Mouse (Mus musculus): ENCODE results near the gene Sox5. TPM values are rescaled to one million over a fixed set of nuclear protein-coding genes. Genes with fewer than 3 reads are reported as not detected.

The Sox5 gene
- total and polyA plus RNA-seq, 3 experiments = 1.7 to 3.4 (median 2.4) TPM

DNA sequence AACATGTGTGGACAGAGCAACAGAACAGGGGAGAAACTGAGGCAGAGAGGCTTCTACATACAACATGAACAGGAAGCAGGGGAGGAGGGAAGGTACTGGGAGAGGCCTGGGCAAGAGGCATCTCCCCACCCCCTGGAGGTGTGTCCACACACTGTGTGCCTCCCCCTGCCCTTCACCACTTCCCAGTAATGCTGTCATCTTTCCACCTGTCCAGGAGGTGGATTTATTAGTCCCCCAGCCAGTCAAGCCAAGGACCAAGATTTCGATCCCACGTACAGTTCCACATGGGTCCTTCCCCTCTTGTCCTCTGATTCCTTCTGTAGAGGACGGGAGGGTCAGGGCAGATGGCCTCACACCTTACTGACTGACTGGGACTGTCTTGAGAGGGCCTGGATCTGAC lies 866.1 kb downstream of the Sox5 start:
- no peaks in the 10 kb centered on the region for H3K36me3 ChIP-seq (ENCODE audit: control insufficient read depth, insufficient read depth, low read length)
- DNase-seq = no peak
- 93% methylated on average over 3 of the region's 3 CpGs for WGBS
- TF ChIP-seq CTCF (IDR thresholded peaks at IDR 0.05) (no peak), POLR2A (IDR thresholded peaks at IDR 0.05; ENCODE audit: insufficient read depth, low read depth, low read length) (no peak), EP300 (IDR thresholded peaks at IDR 0.05; ENCODE audit: insufficient read depth, low read depth, low read length) (no peak)
- no peak overlapping the region for H3K4me3 ChIP-seq
- no peak overlapping the region for H3K9ac ChIP-seq (ENCODE audit: low read depth, low read length)
- no peaks in the 10 kb centered on the region for H3K27me3 ChIP-seq (ENCODE audit: control insufficient read depth, insufficient read depth, low read length)
- no peaks in the 10 kb centered on the region for H3K4me1 ChIP-seq (ENCODE audit: control insufficient read depth, insufficient read depth, low read length)
- intact Hi-C loops (cut with DNase I) = no loop called here
- no peak overlapping the region for H3K27ac ChIP-seq
- H3K79me2 ChIP-seq (replicated peaks; ENCODE audit: control insufficient read depth, insufficient read depth, low read length) = no peaks in the 10 kb centered on the region

- Histone ChIP-seq H3K4me1 (ENCODE audit: control insufficient read depth, insufficient read depth, low read length) (no peaks in the 10 kb centered on the region), H3K27me3 (ENCODE audit: control insufficient read depth, insufficient read depth, low read length) (no peaks in the 10 kb centered on the region)
- intact Hi-C loops (cut with DNase I) = no loop called here
Measured at GRCm38 (mm10) chr6:143912316-143912715, 869.5 kb downstream of the Sox5 start.

GRCm38 (mm10) chr6:143904693-143905031 lies 877.1 kb downstream of the Sox5 start:
- H3K79me2 ChIP-seq (replicated peaks; ENCODE audit: control insufficient read depth, insufficient read depth, low read length) = no peaks in the 10 kb centered on the region
- no peaks in the 10 kb centered on the region for H3K27me3 ChIP-seq (ENCODE audit: control insufficient read depth, insufficient read depth, low read length)
- no peak for DNase-seq
- intact Hi-C loops (cut with DNase I) = no loop called here
- H3K36me3 ChIP-seq (ENCODE audit: control insufficient read depth, insufficient read depth, low read length) = no peaks in the 10 kb centered on the region
- no peak overlapping the region for H3K9ac ChIP-seq (ENCODE audit: low read depth, low read length)
- H3K4me3 ChIP-seq = no peak overlapping the region
- TF ChIP-seq CTCF (IDR thresholded peaks at IDR 0.05) (no peak), EP300 (IDR thresholded peaks at IDR 0.05; ENCODE audit: insufficient read depth, low read depth, low read length) (no peak), POLR2A (IDR thresholded peaks at IDR 0.05; ENCODE audit: insufficient read depth, low read depth, low read length) (no peak)
- no peaks in the 10 kb centered on the region for H3K4me1 ChIP-seq (ENCODE audit: control insufficient read depth, insufficient read depth, low read length)
- no peak overlapping the region for H3K27ac ChIP-seq

More at GRCm38 (mm10) chr6:143912316-143912715, 869.5 kb downstream of the Sox5 start:
- Histone ChIP-seq H3K4me3 (no peak overlapping the region), H3K27ac (no peak overlapping the region), H3K9ac (ENCODE audit: low read depth, low read length) (no peak overlapping the region), H3K79me2 (replicated peaks; ENCODE audit: control insufficient read depth, insufficient read depth, low read length) (no peaks in the 10 kb centered on the region), H3K36me3 (ENCODE audit: control insufficient read depth, insufficient read depth, low read length) (no peaks in the 10 kb centered on the region)
- TF ChIP-seq EP300 (IDR thresholded peaks at IDR 0.05; ENCODE audit: insufficient read depth, low read depth, low read length) = no peak
- TF ChIP-seq POLR2A (IDR thresholded peaks at IDR 0.05; ENCODE audit: insufficient read depth, low read depth, low read length) = no peak
- WGBS = 86% methylated on average over 3 of the region's 3 CpGs
- DNase-seq = no peak

GRCm38 (mm10) chr6:143903981-143904692 lies 877.6 kb downstream of the Sox5 start:
- H3K4me3 ChIP-seq = no peak overlapping the region
- intact Hi-C loops (cut with DNase I) = no loop called here
- H3K79me2 ChIP-seq (replicated peaks; ENCODE audit: control insufficient read depth, insufficient read depth, low read length) = no peaks in the 10 kb centered on the region
- H3K9ac ChIP-seq (ENCODE audit: low read depth, low read length) = no peak overlapping the region
- no peak overlapping the region for H3K27ac ChIP-seq
- no peak for DNase-seq
- 83% methylated on average over 10 of the region's 10 CpGs for WGBS
- H3K4me1 ChIP-seq (ENCODE audit: control insufficient read depth, insufficient read depth, low read length) = no peaks in the 10 kb centered on the region
- H3K36me3 ChIP-seq (ENCODE audit: control insufficient read depth, insufficient read depth, low read length) = no peaks in the 10 kb centered on the region
- TF ChIP-seq EP300 (IDR thresholded peaks at IDR 0.05; ENCODE audit: insufficient read depth, low read depth, low read length) (no peak), CTCF (IDR thresholded peaks at IDR 0.05) (no peak), POLR2A (IDR thresholded peaks at IDR 0.05; ENCODE audit: insufficient read depth, low read depth, low read length) (no peak)
- no peaks in the 10 kb centered on the region for H3K27me3 ChIP-seq (ENCODE audit: control insufficient read depth, insufficient read depth, low read length)

DNA sequence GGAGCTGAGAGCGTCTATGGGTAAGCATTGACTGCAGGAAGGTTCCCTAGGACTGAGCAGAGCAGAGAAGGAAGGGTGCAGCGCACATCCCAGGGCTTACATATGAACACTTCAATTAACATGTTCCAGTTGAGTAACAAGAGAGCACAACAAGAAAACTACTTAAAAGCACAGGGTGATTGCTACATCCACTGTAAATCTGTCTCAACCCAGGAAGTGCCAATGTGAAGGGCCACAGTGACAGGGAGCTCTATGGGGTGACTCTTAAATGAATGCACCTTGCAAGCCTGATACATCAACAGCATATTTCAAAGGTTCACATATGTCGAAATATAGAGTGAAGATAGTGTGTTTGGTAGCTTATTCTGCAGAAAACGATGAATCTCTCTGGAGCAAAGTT lies 880.9 kb downstream of the Sox5 start:
- H3K27ac ChIP-seq = no peak overlapping the region
- no peaks in the 10 kb centered on the region for H3K4me1 ChIP-seq (ENCODE audit: control insufficient read depth, insufficient read depth, low read length)
- no peak for DNase-seq
- 93% methylated on average over 4 of the region's 4 CpGs for WGBS
- H3K27me3 ChIP-seq (ENCODE audit: control insufficient read depth, insufficient read depth, low read length) = no peaks in the 10 kb centered on the region
- no peaks in the 10 kb centered on the region for H3K36me3 ChIP-seq (ENCODE audit: control insufficient read depth, insufficient read depth, low read length)
- intact Hi-C loops (cut with DNase I) = no loop called here
- H3K9ac ChIP-seq (ENCODE audit: low read depth, low read length) = no peak overlapping the region
- TF ChIP-seq CTCF (IDR thresholded peaks at IDR 0.05) (no peak), EP300 (IDR thresholded peaks at IDR 0.05; ENCODE audit: insufficient read depth, low read depth, low read length) (no peak), POLR2A (IDR thresholded peaks at IDR 0.05; ENCODE audit: insufficient read depth, low read depth, low read length) (no peak)
- no peak overlapping the region for H3K4me3 ChIP-seq
- no peaks in the 10 kb centered on the region for H3K79me2 ChIP-seq (replicated peaks; ENCODE audit: control insufficient read depth, insufficient read depth, low read length)

GRCm38 (mm10) chr6:143895092-143895491 lies 886.7 kb downstream of the Sox5 start:
- no peaks in the 10 kb centered on the region for H3K36me3 ChIP-seq (ENCODE audit: control insufficient read depth, insufficient read depth, low read length)
- H3K9ac ChIP-seq (ENCODE audit: low read depth, low read length) = no peak overlapping the region
- intact Hi-C loops (cut with DNase I) = no loop called here
- WGBS = 85% methylated on average over 6 of the region's 6 CpGs
- H3K27me3 ChIP-seq (ENCODE audit: control insufficient read depth, insufficient read depth, low read length) = no peaks in the 10 kb centered on the region
- DNase-seq = no peak
- no peak overlapping the region for H3K27ac ChIP-seq
- H3K79me2 ChIP-seq (replicated peaks; ENCODE audit: control insufficient read depth, insufficient read depth, low read length) = no peaks in the 10 kb centered on the region
- no peaks in the 10 kb centered on the region for H3K4me1 ChIP-seq (ENCODE audit: control insufficient read depth, insufficient read depth, low read length)
- no peak overlapping the region for H3K4me3 ChIP-seq
- TF ChIP-seq POLR2A (IDR thresholded peaks at IDR 0.05; ENCODE audit: insufficient read depth, low read depth, low read length) (no peak), CTCF (IDR thresholded peaks at IDR 0.05) (no peak), EP300 (IDR thresholded peaks at IDR 0.05; ENCODE audit: insufficient read depth, low read depth, low read length) (no peak)

All from heart, adult 2 months (tissue).